Mouse (Mus musculus) thymus, adult 2 months (tissue): ENCODE data around the gene Per1.

Experiments used
- CTCF ChIP-seq: fragments of 200-500 bp; IDR thresholded peaks from 2 replicates; pipeline ENCODE4 v1.5.1; 2012; ENCODE audit warnings: mild to moderate bottlenecking, control low read depth, low read length, moderate library complexity, borderline replicate concordance; ENCODE audit not compliant: control insufficient read depth, poor library complexity, insufficient read depth; ENCODE audit errors: extremely low read depth
- POLR2A ChIP-seq: fragments of 200-500 bp; IDR thresholded peaks from 2 replicates; pipeline ENCODE4 v1.6.1; 2012; ENCODE audit warnings: mild to moderate bottlenecking, low read length, control low read depth, moderate library complexity; ENCODE audit not compliant: control insufficient read depth, poor library complexity, insufficient read depth; ENCODE audit errors: extremely low read depth

GRCm38 (mm10) chr11:69120221-69121000, 25.4 kb downstream of the Per1 start, which contains the start of gene Hes7:
- TF ChIP-seq CTCF (no peak), POLR2A (no peak)
